7 mouse cellular contexts compared by ENCODE assay signal in genomic region chr6:35288114-35288761, GRCm38 (mm10). TPM values are rescaled to one million over a fixed set of nuclear protein-coding genes. Genes with fewer than 3 reads are reported as not detected.
A peak's percentile ranks its signal among the peaks of the same experiment; 100 is the strongest.
DNase-seq lines count a peak whose midpoint lies in the region; ATAC-seq and TF ChIP-seq lines count a peak whose summit lies in the region.

No protein-coding gene starts in this region.

- in situ Hi-C loops in CH12.LX (cut with MboI; ENCODE audit: low pct_ligation_motif_present, low pct_unique_long_range_greater_than_20kb, low sequenced_read_pairs): no loop called here

- H3K27me3 ChIP-seq in CH12.LX (replicated peaks): no peaks in the 10 kb centered on the region
- H3K27me3 ChIP-seq in forebrain, postnatal 0 days (ENCODE audit: insufficient read depth, low read length): no peaks in the 10 kb centered on the region
- no peaks in the 10 kb centered on the region for H3K27me3 ChIP-seq in hindbrain, embryonic 11.5 days (ENCODE audit: control insufficient read depth, insufficient read depth, low read length)
- no peaks in the 10 kb centered on the region for H3K27me3 ChIP-seq in midbrain, embryonic 14.5 days (ENCODE audit: control insufficient read depth, insufficient read depth, low read length)

- ATAC-seq in forebrain, postnatal 0 days: peak; percentile 75
- peak; percentile 53; the same call in 1 of the 2 replicates for ATAC-seq in hindbrain, embryonic 11.5 days (ENCODE audit: low FRiP score)
- ATAC-seq in midbrain, embryonic 14.5 days (ENCODE audit: low FRiP score, low TSS enrichment): peak; percentile 53; the same call in 1 of the 2 replicates

- no peak overlapping the region for H3K9ac ChIP-seq in CH12.LX (ENCODE audit: insufficient read depth, low read depth)
- H3K9ac ChIP-seq in forebrain, postnatal 0 days: no peak overlapping the region
- no peak overlapping the region for H3K9ac ChIP-seq in hindbrain, embryonic 11.5 days (ENCODE audit: low read depth, low read length)
- H3K9ac ChIP-seq in midbrain, embryonic 14.5 days (replicated peaks; ENCODE audit: low read length): no peak overlapping the region

- TF ChIP-seq CTCF in CH12.LX (conservative IDR thresholded peaks at IDR 0.05 in 1 of 2, IDR thresholded peaks at IDR 0.05 in 1 of 2; ENCODE audit: low read depth in 2 of 2, low read length in 2 of 2): peak in 1 of 2 experiments; percentile 32; a peak in 2 of 4 replicates
- peak; percentile 27; the same call in 1 of the 2 replicates for TF ChIP-seq CTCF in forebrain, postnatal 0 days (IDR thresholded peaks at IDR 0.05; ENCODE audit: low read depth)

- H3K79me2 ChIP-seq in CH12.LX (replicated peaks; ENCODE audit: control insufficient read depth, extremely low read depth, insufficient read depth, poor library complexity, severe bottlenecking): no peaks in the 10 kb centered on the region

- peak; percentile 4 for TF ChIP-seq RAD21 in CH12.LX (IDR thresholded peaks at IDR 0.05; ENCODE audit: low read depth, low read length)

- no peak overlapping the region for H3K27ac ChIP-seq in CH12.LX (ENCODE audit: insufficient read depth, low read depth)
- no peak overlapping the region for H3K27ac ChIP-seq in forebrain, postnatal 0 days (ENCODE audit: low read depth, low read length)
- H3K27ac ChIP-seq in hindbrain, embryonic 11.5 days (ENCODE audit: low read depth, low read length): no peak overlapping the region
- 0 out of 2 replicates have a peak overlapping the region, but pooled peaks have one; percentile 41 for H3K27ac ChIP-seq in midbrain, embryonic 14.5 days (replicated peaks; ENCODE audit: low read depth, low read length)

- H3K4me1 ChIP-seq in CH12.LX (ENCODE audit: control insufficient read depth in 1 of 2, insufficient read depth in 2 of 2): peaks cover 8 to 19% of the 10 kb centered on the region in 2 experiments; a peak in 3 of 4 replicates
- peaks cover 10% of the 10 kb centered on the region; the same call in 1 of the 2 replicates for H3K4me1 ChIP-seq in forebrain, postnatal 0 days (ENCODE audit: insufficient read depth)
- 0 out of 2 replicates have a peak, but pooled peaks cover 2% of the 10 kb centered on the region for H3K4me1 ChIP-seq in hindbrain, embryonic 11.5 days (replicated peaks; ENCODE audit: control insufficient read depth, insufficient read depth, low read length)
- H3K4me1 ChIP-seq in midbrain, embryonic 14.5 days (ENCODE audit: control insufficient read depth, insufficient read depth, low read length): no peaks in the 10 kb centered on the region

- DNase-seq in CH12.LX (ENCODE audit: extremely low read depth) (peak; percentile 42), R1 (ENCODE audit: low read depth, low spot score) (peak; percentile 28)
- DNase-seq in forebrain, postnatal 0 days: peak; percentile 55
- DNase-seq in hindbrain, embryonic 11.5 days (ENCODE audit: low spot score): peak; percentile 8
- DNase-seq in layer of hippocampus, postnatal 10 days (ENCODE audit: low spot score in 2 of 2): peak; percentile 70 to 73
- DNase-seq in midbrain, embryonic 14.5 days: peak; percentile 52
- DNase-seq in urinary bladder, adult 2 months (ENCODE audit: low spot score): peak; percentile 50

- 0 out of 2 replicates have a peak, but pooled peaks have one; percentile 16 for TF ChIP-seq EP300 in CH12.LX (IDR thresholded peaks at IDR 0.05; ENCODE audit: low read length)

- 40% methylated on average over 11 of the region's 11 CpGs for WGBS in forebrain, postnatal 0 days
- 80% methylated on average over 11 of the region's 11 CpGs for WGBS in hindbrain, embryonic 11.5 days
- 74% methylated on average over 11 of the region's 11 CpGs for WGBS in midbrain, embryonic 14.5 days

- TF ChIP-seq POLR2A in CH12.LX (IDR thresholded peaks at IDR 0.05; ENCODE audit: low read depth, low read length): no peak

- 0 out of 2 replicates have a peak overlapping the region, but pooled peaks have one; percentile 2 for H3K4me2 ChIP-seq in CH12.LX (ENCODE audit: insufficient read depth, low read depth, poor library complexity, severe bottlenecking)
- H3K4me2 ChIP-seq in forebrain, postnatal 0 days (ENCODE audit: low read depth): no peak overlapping the region
- H3K4me2 ChIP-seq in hindbrain, embryonic 11.5 days (replicated peaks; ENCODE audit: low read depth, low read length): no peak overlapping the region
- no peak overlapping the region for H3K4me2 ChIP-seq in midbrain, embryonic 14.5 days (ENCODE audit: low read length)

- no peak overlapping the region for H3K4me3 ChIP-seq in CH12.LX (replicated peaks in 1 of 3; ENCODE audit: low read depth in 2 of 3, low read length in 2 of 3, poor library complexity in 1 of 3)
- H3K4me3 ChIP-seq in forebrain, postnatal 0 days (ENCODE audit: low read depth, low read length): no peak overlapping the region
- H3K4me3 ChIP-seq in hindbrain, embryonic 11.5 days (ENCODE audit: low read depth, low read length): no peak overlapping the region
- no peak overlapping the region for H3K4me3 ChIP-seq in midbrain, embryonic 14.5 days (replicated peaks; ENCODE audit: low read depth, low read length)

- no peaks in the 10 kb centered on the region for H3K36me3 ChIP-seq in CH12.LX (replicated peaks in 1 of 2; ENCODE audit: control insufficient read depth in 1 of 2, insufficient read depth in 1 of 2, low read length in 1 of 2)
- H3K36me3 ChIP-seq in forebrain, postnatal 0 days (ENCODE audit: insufficient read depth): no peaks in the 10 kb centered on the region
- no peaks in the 10 kb centered on the region for H3K36me3 ChIP-seq in hindbrain, embryonic 11.5 days (ENCODE audit: control insufficient read depth, insufficient read depth, low read length)
- no peaks in the 10 kb centered on the region for H3K36me3 ChIP-seq in midbrain, embryonic 14.5 days (ENCODE audit: control insufficient read depth, insufficient read depth, low read length)

- dilution Hi-C loops in CH12.LX (cut with MboI; ENCODE audit: extremely low pct_ligation_motif_present, extremely low pct_unique_long_range_greater_than_20kb, low sequenced_read_pairs): no loop called here

- H3K9me3 ChIP-seq in CH12.LX (replicated peaks; ENCODE audit: low read length): no peaks in the 10 kb centered on the region
- no peaks in the 10 kb centered on the region for H3K9me3 ChIP-seq in forebrain, postnatal 0 days (ENCODE audit: low read length)
- H3K9me3 ChIP-seq in hindbrain, embryonic 11.5 days (ENCODE audit: control insufficient read depth, low read length): no peaks in the 10 kb centered on the region
- no peaks in the 10 kb centered on the region for H3K9me3 ChIP-seq in midbrain, embryonic 14.5 days (ENCODE audit: control insufficient read depth, low read length)

TF ChIP-seq in CH12.LX, 34 proteins besides CTCF, POLR2A, EP300 and RAD21:
- TF ChIP-seq ELF1 (IDR thresholded peaks at IDR 0.05; ENCODE audit: low read depth, low read length): 0 out of 2 replicates have a peak, but pooled peaks have one; percentile 12
- TF ChIP-seq SMC3 (IDR thresholded peaks at IDR 0.05; ENCODE audit: low read depth, low read length): peak; percentile 26
- no peak for TF ChIP-seq ZMIZ1 (IDR thresholded peaks at IDR 0.05; ENCODE audit: low read depth, low read length)
- TF ChIP-seq ZKSCAN1 (IDR thresholded peaks at IDR 0.05; ENCODE audit: borderline replicate concordance, low read depth, low read length): no peak

RNA-seq across cellular contexts. Expression of gene Slc13a4, which starts 19.7 kb away (rescaled TPM):
- total RNA-seq in CH12.LX (2012; rRNA removed) (not detected in 2 replicates), CH12.LX (2014; rRNA removed) (not detected in 2 replicates)
- polyA plus RNA-seq in CH12.LX (2012; ENCODE audit: insufficient read length, low read depth): not detected in 2 replicates
- 11.2 and 17.8 TPM in 2 replicates for total RNA-seq in forebrain, postnatal 0 days (2014; rRNA removed)
- 13.3 and 14.3 TPM in 2 replicates for polyA plus RNA-seq in forebrain, postnatal 0 days (2015; fragmentation: Nextera tagmentation; extraction: Ambion mirVana)
- 0.40 and 0.59 TPM in 2 replicates for polyA plus RNA-seq in hindbrain, embryonic 11.5 days (2014; fragmentation: Nextera tagmentation; extraction: Ambion mirVana)
- total RNA-seq in layer of hippocampus, postnatal 10 days (2021): 1 to 10 TPM; 5.7 to 6.4 TPM
- polyA plus RNA-seq in midbrain, embryonic 14.5 days (2014; fragmentation: Nextera tagmentation; extraction: Ambion mirVana): 0.19 and 3.3 TPM in 2 replicates
- polyA plus RNA-seq in urinary bladder, adult 2 months (2012; rRNA removed): 0.63 and 0.74 TPM in 2 replicates

RNA-seq across cellular contexts. Expression of gene Fam180a, which starts 37.7 kb away (rescaled TPM):
- total RNA-seq in CH12.LX (2012; rRNA removed) (0.08 TPM in 1 of 2 replicates, not detected in the other), CH12.LX (2014; rRNA removed) (not detected in 2 replicates)
- polyA plus RNA-seq in CH12.LX (2012; ENCODE audit: insufficient read length, low read depth): not detected in 2 replicates
- total RNA-seq in forebrain, postnatal 0 days (2014; rRNA removed): 0.86 and 2.4 TPM in 2 replicates
- 3.0 and 4.7 TPM in 2 replicates for polyA plus RNA-seq in forebrain, postnatal 0 days (2015; fragmentation: Nextera tagmentation; extraction: Ambion mirVana)
- 0.15 TPM in 1 of 2 replicates, not detected in the other for polyA plus RNA-seq in hindbrain, embryonic 11.5 days (2014; fragmentation: Nextera tagmentation; extraction: Ambion mirVana)
- 1 to 10 TPM; 1.8 to 2.1 TPM for total RNA-seq in layer of hippocampus, postnatal 10 days (2021)
- 0.68 TPM in 1 of 2 replicates, not detected in the other for polyA plus RNA-seq in midbrain, embryonic 14.5 days (2014; fragmentation: Nextera tagmentation; extraction: Ambion mirVana)
- 1.4 and 2.7 TPM in 2 replicates for polyA plus RNA-seq in urinary bladder, adult 2 months (2012; rRNA removed)

Comparison
In these comparisons a context has a peak if more than half of its experiments do, and no peak if none do; other contexts are left out.
1. DNase-seq: peak in every context shown above with its lines; median percentile 72 in layer of hippocampus, postnatal 10 days; 55 in forebrain, postnatal 0 days; 52 in midbrain, embryonic 14.5 days; 50 in urinary bladder, adult 2 months; 42 in CH12.LX; 28 in R1; 8 in hindbrain, embryonic 11.5 days.